Mouse (Mus musculus) bone marrow macrophage, adult 2 months (primary cell): ENCODE measurements around the gene Fam25c.

Experiments
- CTCF ChIP-seq: IDR thresholded peaks from 2 replicates; pipeline ENCODE4 v1.5.1; 2012; ENCODE audit warnings: low read depth, mild to moderate bottlenecking, low read length, moderate library complexity
- POLR2A ChIP-seq: IDR thresholded peaks from 2 replicates; pipeline ENCODE4 v1.6.1; 2012; ENCODE audit warnings: mild to moderate bottlenecking, low read depth, low read length, borderline replicate concordance

DNA sequence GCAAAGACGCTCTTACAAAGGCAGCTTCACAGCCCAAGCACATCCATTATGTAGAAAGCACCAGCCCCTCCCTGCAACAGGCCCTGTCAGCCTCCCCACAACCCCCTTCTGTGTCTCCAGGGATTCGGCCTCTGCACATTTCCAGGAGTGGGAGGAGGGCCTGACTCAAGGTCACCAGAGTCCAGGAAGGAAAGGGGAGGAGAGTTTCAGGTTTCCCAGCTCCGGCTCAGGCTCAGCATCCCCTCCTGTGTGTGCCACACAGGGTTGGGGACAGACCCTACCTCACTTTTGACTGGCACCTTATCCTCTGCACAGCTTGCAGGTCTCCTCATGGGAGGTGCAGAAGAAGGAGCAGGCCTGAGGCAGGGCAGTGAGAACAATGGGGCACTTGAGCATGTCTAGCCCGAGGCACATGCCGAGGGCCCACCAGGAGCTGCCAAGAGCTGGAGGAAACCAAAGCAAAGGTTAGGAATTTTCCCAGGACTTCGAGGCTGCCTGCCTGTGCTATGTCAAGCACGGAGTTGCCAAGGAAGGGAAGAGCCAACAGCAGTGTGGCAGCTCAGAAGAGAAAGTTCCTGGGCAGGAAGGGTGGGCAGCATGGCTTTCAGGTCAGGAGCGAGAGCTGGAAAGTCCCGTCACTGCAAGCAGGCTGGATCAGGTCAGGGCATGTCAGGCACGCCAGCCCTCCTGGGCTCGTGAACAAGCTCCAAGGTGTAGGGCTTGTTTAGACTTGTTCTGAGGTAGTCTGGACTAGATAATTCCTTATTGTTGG, 23.5 kb upstream of the Fam25c start:
- TF ChIP-seq POLR2A (no peak), CTCF (no peak)
